Mouse (Mus musculus) kidney, embryonic 14.5 days (tissue): ENCODE data around the gene Ccdc127. TPM values are rescaled to one million over a fixed set of nuclear protein-coding genes. Genes with fewer than 3 reads are reported as not detected.

ENCODE experiments used
- ATAC-seq: fragments of 200-750 bp; cut with Nextera tagmentation; 2 replicates; pipeline ENCODE4 v1.8.0; 2017; ENCODE audit warnings: moderate number of reproducible peaks, mild to moderate bottlenecking, moderate TSS enrichment, moderate library complexity; ENCODE audit not compliant: low FRiP score, low TSS enrichment
- H3K27ac ChIP-seq: fragments of 300-500 bp; sonication (generic); 2 replicates; pipeline ENCODE4 v1.5.1; 2014; ENCODE audit warnings: low read depth, mild to moderate bottlenecking, low read length, moderate library complexity, mixed read lengths
- H3K27me3 ChIP-seq: fragments of 300-500 bp; sonication (generic); 2 replicates; pipeline ENCODE4 v1.6.1; 2014; ENCODE audit warnings: mild to moderate bottlenecking, low read length; ENCODE audit not compliant: control insufficient read depth, insufficient read depth
- H3K36me3 ChIP-seq: fragments of 300-500 bp; sonication (generic); 2 replicates; pipeline ENCODE4 v1.6.1; 2014; ENCODE audit warnings: low read length, mixed read lengths; ENCODE audit not compliant: control insufficient read depth, insufficient read depth
- H3K4me1 ChIP-seq: fragments of 300-500 bp; sonication (generic); 2 replicates; pipeline ENCODE4 v1.6.1; 2014; ENCODE audit warnings: low read length, mixed read lengths; ENCODE audit not compliant: control insufficient read depth, insufficient read depth
- H3K4me2 ChIP-seq: fragments of 300-500 bp; sonication (generic); replicated peaks from 2 replicates; pipeline ENCODE4 v1.6.1; 2014; ENCODE audit warnings: low read depth, mild to moderate bottlenecking, low read length
- H3K4me3 ChIP-seq: fragments of 300-500 bp; sonication (generic); 2 replicates; pipeline ENCODE4 v1.5.1; 2014; ENCODE audit warnings: mild to moderate bottlenecking, low read length
- H3K9ac ChIP-seq: fragments of 300-500 bp; sonication (generic); 2 replicates; pipeline ENCODE4 v1.6.1; 2014; ENCODE audit warnings: low read depth, mild to moderate bottlenecking, low read length, moderate library complexity
- H3K9me3 ChIP-seq: fragments of 300-500 bp; sonication (generic); 2 replicates; pipeline ENCODE4 v1.6.1; 2016; ENCODE audit warnings: low read length; ENCODE audit not compliant: control insufficient read depth
- WGBS: fragments of 180-500 bp; shearing (Covaris S2); extraction: QIAGEN DNeasy Blood & Tissue Kit; methylation state at CpG from one replicate; pipeline ENCODE4 v1.1.7; 2014; 5-methylcytosine and 5-hydroxymethylcytosine counted together
- polyA plus RNA-seq: library from polyadenylated mRNA; unstranded; fragments of >200 nt; fragmentation: Nextera tagmentation; extraction: Ambion mirVana; gene quantifications from 2 replicates; pipeline ENCODE4 v1.2.1, GENCODE M21; 2014

Gene Ccdc127
- polyA plus RNA-seq, 1 experiment from 2014 or later: 55.5 TPM

GRCm38 (mm10) chr13:74316789-74317169 lies 33.3 kb upstream of the Ccdc127 start:
- Histone ChIP-seq H3K4me2 (peak overlapping the region; percentile 59), H3K4me1 (no peaks in the 10 kb centered on the region), H3K27me3 (no peaks in the 10 kb centered on the region), H3K9ac (peak overlapping the region; percentile 84), H3K27ac (no peak overlapping the region), H3K36me3 (peaks cover 21% of the 10 kb centered on the region), H3K4me3 (peak overlapping the region; percentile 80), H3K9me3 (no peaks in the 10 kb centered on the region)
- ATAC-seq: no peak
- WGBS: 4% methylated on average over 15 of the region's 15 CpGs

GRCm38 (mm10) chr13:74317170-74317849 lies 32.8 kb upstream of the Ccdc127 start, which contains the start of gene Pdcd6:
Pdcd6 (minus strand) TSS chr13:74317580.
- no peak within 1 kb of the TSS for H3K27ac ChIP-seq
- H3K4me3 ChIP-seq: peak within 1 kb of the TSS; percentile 80
- H3K9me3 ChIP-seq: no peaks in the 10 kb centered on the region
- H3K4me2 ChIP-seq: peak within 1 kb of the TSS; percentile 59
- H3K36me3 ChIP-seq: peaks cover 27% of the 10 kb centered on the region
- no peaks in the 10 kb centered on the region for H3K4me1 ChIP-seq
- peak; percentile 100 for ATAC-seq
- H3K27me3 ChIP-seq: no peaks in the 10 kb centered on the region
- under 1% methylated on average over 32 of the region's 36 CpGs for WGBS
- peak within 1 kb of the TSS; percentile 84 for H3K9ac ChIP-seq

GRCm38 (mm10) chr13:74329321-74329720 lies 20.8 kb upstream of the Ccdc127 start:
- Histone ChIP-seq H3K36me3 (peaks cover 74% of the 10 kb centered on the region), H3K4me2 (no peak overlapping the region), H3K4me1 (no peaks in the 10 kb centered on the region), H3K27ac (no peak overlapping the region), H3K27me3 (no peaks in the 10 kb centered on the region), H3K4me3 (no peak overlapping the region), H3K9me3 (no peaks in the 10 kb centered on the region), H3K9ac (no peak overlapping the region)
- ATAC-seq: no peak

- H3K27ac ChIP-seq: no peak overlapping the region
Observed at GRCm38 (mm10) chr13:74341036-74341435, 9.1 kb upstream of the Ccdc127 start.

GRCm38 (mm10) chr13:74350435-74350906 lies 362 bp downstream of the Ccdc127 start:
- Histone ChIP-seq H3K27me3 (no peaks in the 10 kb centered on the region), H3K9me3 (no peaks in the 10 kb centered on the region), H3K4me2 (peak overlapping the region; percentile 56), H3K27ac (no peak overlapping the region), H3K4me1 (peaks cover 16% of the 10 kb centered on the region; the same call in 1 of the 2 replicates), H3K36me3 (peaks cover 18% of the 10 kb centered on the region; the same call in 1 of the 2 replicates), H3K9ac (peak overlapping the region; percentile 86), H3K4me3 (peak overlapping the region; percentile 83)
- ATAC-seq: no peak
- 1% methylated on average over 15 of the region's 15 CpGs for WGBS

More at GRCm38 (mm10) chr13:74341036-74341435, 9.1 kb upstream of the Ccdc127 start:
- Histone ChIP-seq H3K4me1 (no peaks in the 10 kb centered on the region), H3K36me3 (peaks cover 73% of the 10 kb centered on the region), H3K4me3 (no peak overlapping the region), H3K9me3 (no peaks in the 10 kb centered on the region), H3K27me3 (no peaks in the 10 kb centered on the region), H3K4me2 (no peak overlapping the region), H3K9ac (no peak overlapping the region)
- ATAC-seq: peak; percentile 46; the same call in 1 of the 2 replicates
- 47% methylated on average over 3 of the region's 3 CpGs for WGBS

- no peaks in the 10 kb centered on the region for H3K4me1 ChIP-seq
- H3K9ac ChIP-seq: no peak overlapping the region
- H3K9me3 ChIP-seq: no peaks in the 10 kb centered on the region
- H3K4me3 ChIP-seq: no peak overlapping the region
- no peak for ATAC-seq
- H3K4me2 ChIP-seq: no peak overlapping the region
- no peaks in the 10 kb centered on the region for H3K27me3 ChIP-seq
- WGBS: 95% methylated on average over 13 of the region's 13 CpGs
- peaks cover 56% of the 10 kb centered on the region for H3K36me3 ChIP-seq
- no peak overlapping the region for H3K27ac ChIP-seq
Observed at GRCm38 (mm10) chr13:74356491-74356890, 6.4 kb downstream of the Ccdc127 start.

GRCm38 (mm10) chr13:74362218-74362617 lies 12.1 kb downstream of the Ccdc127 start:
- Histone ChIP-seq H3K4me2 (no peak overlapping the region), H3K27me3 (no peaks in the 10 kb centered on the region), H3K4me3 (no peak overlapping the region), H3K9ac (no peak overlapping the region), H3K27ac (no peak overlapping the region), H3K36me3 (peaks cover 32% of the 10 kb centered on the region), H3K9me3 (no peaks in the 10 kb centered on the region), H3K4me1 (no peaks in the 10 kb centered on the region)
- no peak for ATAC-seq
- 79% methylated on average over 2 of the region's 2 CpGs for WGBS

- H3K9me3 ChIP-seq: no peaks in the 10 kb centered on the region
- H3K27ac ChIP-seq: no peak overlapping the region
- H3K36me3 ChIP-seq: peaks cover 22% of the 10 kb centered on the region
- no peak overlapping the region for H3K4me3 ChIP-seq
- H3K4me2 ChIP-seq: no peak overlapping the region
- no peak overlapping the region for H3K9ac ChIP-seq
- no peaks in the 10 kb centered on the region for H3K27me3 ChIP-seq
- H3K4me1 ChIP-seq: no peaks in the 10 kb centered on the region
- 0 out of 2 replicates have a peak, but pooled peaks have one; percentile 36 for ATAC-seq
- 90% methylated on average over 13 of the region's 13 CpGs for WGBS
Observed at GRCm38 (mm10) chr13:74363176-74363858, 13.2 kb downstream of the Ccdc127 start.

- Histone ChIP-seq H3K9ac (no peak within 1 kb of the TSS), H3K36me3 (peaks cover 17% of the 10 kb centered on the region), H3K27ac (no peak within 1 kb of the TSS), H3K4me2 (no peak within 1 kb of the TSS), H3K4me1 (no peaks in the 10 kb centered on the region), H3K27me3 (no peaks in the 10 kb centered on the region), H3K4me3 (no peak within 1 kb of the TSS), H3K9me3 (no peaks in the 10 kb centered on the region)
- no peak for ATAC-seq
- 77% methylated on average over 8 of the region's 8 CpGs for WGBS
Observed at GRCm38 (mm10) chr13:74363859-74364235, 13.7 kb downstream of the Ccdc127 start, which contains the start of gene Lrrc14b. Lrrc14b (minus strand) TSS chr13:74364005.
